Comparison of ENCODE assay signal across 14 mouse cellular contexts in genomic region chr4:48180922-48181321, GRCm38 (mm10).
"Had no signal": no experiment of that assay in that cellular context is flagged by ENCODE, and none has a peak within 500 bp of the region (broad histone marks: within the 10 kb centered on the region; RNA-seq: fewer than 3 reads in every experiment).

No protein-coding gene starts in this region.

- H3K9ac ChIP-seq: liver, embryonic 15.5 days; midbrain, embryonic 12.5 days had no signal

- H3K36me3 ChIP-seq: midbrain, embryonic 12.5 days had no signal

- H3K27me3 ChIP-seq: liver, embryonic 15.5 days; midbrain, embryonic 12.5 days had no signal

- H3K9me3 ChIP-seq: liver, embryonic 15.5 days had no signal

- H3K27ac ChIP-seq: layer of hippocampus, adult 2 months; liver, embryonic 15.5 days; midbrain, embryonic 12.5 days had no signal

- H3K4me2 ChIP-seq: liver, embryonic 15.5 days; midbrain, embryonic 12.5 days had no signal

- H3K4me3 ChIP-seq: layer of hippocampus, adult 2 months; liver, embryonic 15.5 days; midbrain, embryonic 12.5 days had no signal

- DNase-seq: kidney, adult 18-20 months; kidney, postnatal 10 days; kidney, postnatal 4 days; lung, adult 2 months; lung, postnatal 4 days; retina, postnatal 1 day; right cerebral cortex, postnatal 4 days; spleen, adult 18-20 months; thymus, adult 18-20 months; thymus, postnatal 14 days had no signal

- ATAC-seq: lung, postnatal 0 days had no signal
